Mouse (Mus musculus) intestine, embryonic 14.5 days (tissue): ENCODE measurements at regions not wholly inside any gene's neighbourhood (a gene's known extent, or its start where the extent isn't known, plus 50 kb on each side); places are given as distances from the start of the nearest gene placed in this dataset.
A peak's percentile ranks its signal among the peaks of the same experiment; 100 is the strongest.

Experiments used
- ATAC-seq: fragments of 200-750 bp; cut with Nextera tagmentation; replicated peaks from 2 replicates; pipeline ENCODE4 v1.8.0; 2017; ENCODE audit warnings: low read depth, moderate number of reproducible peaks, moderate TSS enrichment, moderate library complexity; ENCODE audit not compliant: low FRiP score, low TSS enrichment
- DNase-seq: peaks from one replicate; pipeline ENCODE4 v3.0.0-alpha.2; 2018; ENCODE audit warnings: low spot score
- H3K27ac ChIP-seq: fragments of 300-500 bp; sonication (generic); 2 replicates; pipeline ENCODE4 v1.5.1; 2014; ENCODE audit warnings: low read depth, mild to moderate bottlenecking, control low read depth
- H3K27me3 ChIP-seq: fragments of 300-500 bp; sonication (generic); replicated peaks from 2 replicates; pipeline ENCODE4 v1.6.1; 2014; ENCODE audit warnings: low read length, control low read depth; ENCODE audit not compliant: control insufficient read depth, insufficient read depth
- H3K36me3 ChIP-seq: fragments of 300-500 bp; sonication (generic); 2 replicates; pipeline ENCODE4 v1.6.1; 2014; ENCODE audit warnings: low read length, control low read depth; ENCODE audit not compliant: control insufficient read depth, insufficient read depth
- H3K4me1 ChIP-seq: fragments of 300-500 bp; sonication (generic); replicated peaks from 2 replicates; pipeline ENCODE4 v1.6.1; 2014; ENCODE audit warnings: low read length, control low read depth, mixed read lengths; ENCODE audit not compliant: control insufficient read depth, insufficient read depth
- H3K4me2 ChIP-seq: fragments of 300-500 bp; sonication (generic); 2 replicates; pipeline ENCODE4 v1.6.1; 2014; ENCODE audit warnings: low read length
- H3K4me3 ChIP-seq: fragments of 300-500 bp; sonication (generic); 2 replicates; pipeline ENCODE4 v1.5.1; 2014; ENCODE audit warnings: low read depth, low read length, control low read depth, mixed read lengths
- H3K9ac ChIP-seq: fragments of 300-500 bp; sonication (generic); 2 replicates; pipeline ENCODE4 v1.6.1; 2014; ENCODE audit warnings: mild to moderate bottlenecking, low read length
- H3K9me3 ChIP-seq: fragments of 300-500 bp; sonication (generic); 2 replicates; pipeline ENCODE4 v1.6.1; 2016; ENCODE audit warnings: low read length, control low read depth; ENCODE audit not compliant: control insufficient read depth
- WGBS: fragments of 180-500 bp; shearing (Covaris S2); extraction: QIAGEN DNeasy Blood & Tissue Kit; methylation state at CpG from one replicate; pipeline ENCODE4 v1.1.7; 2014; 5-methylcytosine and 5-hydroxymethylcytosine counted together

DNA sequence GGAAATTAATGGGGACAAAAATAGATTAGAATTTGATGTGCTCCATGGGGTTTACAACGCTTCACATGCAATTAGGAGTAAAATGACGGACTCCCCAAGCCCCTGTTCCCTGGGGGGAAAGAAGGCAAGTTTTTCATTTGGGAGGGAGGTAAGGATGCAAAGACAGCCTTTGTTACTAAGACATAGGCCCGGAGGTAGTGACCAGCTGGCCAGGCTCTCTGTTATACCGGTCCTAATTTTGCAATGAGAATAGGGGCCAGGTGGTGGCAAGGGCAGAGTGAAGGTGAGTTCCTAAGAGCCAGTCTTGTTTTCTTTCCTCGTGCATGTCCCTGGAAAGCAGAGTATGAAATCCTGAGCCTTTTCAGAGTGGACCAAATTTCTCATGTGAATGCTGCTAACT lies 280.9 kb downstream of the Lmx1a start:
- H3K4me3 ChIP-seq, result no peak overlapping the region
- H3K4me1 ChIP-seq, result no peaks in the 10 kb centered on the region
- no peaks in the 10 kb centered on the region for H3K9me3 ChIP-seq
- H3K27me3 ChIP-seq, result no peaks in the 10 kb centered on the region
- H3K4me2 ChIP-seq, result no peak overlapping the region
- H3K36me3 ChIP-seq, result no peaks in the 10 kb centered on the region
- no peak for DNase-seq
- 87% methylated on average over 5 of the region's 5 CpGs for WGBS
- ATAC-seq, result no peak
- no peak overlapping the region for H3K9ac ChIP-seq
- H3K27ac ChIP-seq, result no peak overlapping the region

DNA sequence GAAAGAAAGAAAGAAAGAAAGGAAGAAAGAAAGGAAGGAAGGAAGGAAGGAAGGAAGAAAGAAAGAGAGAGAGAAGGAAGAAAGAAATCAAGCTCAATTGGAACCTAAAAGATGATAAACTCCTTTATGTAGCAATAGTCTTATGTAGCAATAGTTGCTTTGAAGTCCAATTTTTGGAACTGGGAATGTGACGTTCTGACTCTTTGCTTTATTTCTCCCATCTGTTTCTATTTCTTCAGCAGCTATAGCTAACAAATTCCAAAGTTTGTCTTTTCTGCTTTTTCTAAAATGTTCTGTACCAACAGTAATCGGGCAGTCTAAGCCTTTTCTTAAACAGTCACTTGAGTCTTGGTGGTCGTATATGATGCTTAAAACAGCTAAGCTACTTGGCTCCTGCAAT lies 287.7 kb downstream of the Lmx1a start:
- Histone ChIP-seq H3K4me2 (no peak overlapping the region), H3K9ac (no peak overlapping the region), H3K4me3 (no peak overlapping the region), H3K9me3 (no peaks in the 10 kb centered on the region), H3K27me3 (no peaks in the 10 kb centered on the region), H3K4me1 (peaks cover 5% of the 10 kb centered on the region; the same call in 1 of the 2 replicates), H3K36me3 (no peaks in the 10 kb centered on the region), H3K27ac (no peak overlapping the region)
- no peak for ATAC-seq
- DNase-seq, result no peak
- 90% methylated on average over 3 of the region's 3 CpGs for WGBS

DNA sequence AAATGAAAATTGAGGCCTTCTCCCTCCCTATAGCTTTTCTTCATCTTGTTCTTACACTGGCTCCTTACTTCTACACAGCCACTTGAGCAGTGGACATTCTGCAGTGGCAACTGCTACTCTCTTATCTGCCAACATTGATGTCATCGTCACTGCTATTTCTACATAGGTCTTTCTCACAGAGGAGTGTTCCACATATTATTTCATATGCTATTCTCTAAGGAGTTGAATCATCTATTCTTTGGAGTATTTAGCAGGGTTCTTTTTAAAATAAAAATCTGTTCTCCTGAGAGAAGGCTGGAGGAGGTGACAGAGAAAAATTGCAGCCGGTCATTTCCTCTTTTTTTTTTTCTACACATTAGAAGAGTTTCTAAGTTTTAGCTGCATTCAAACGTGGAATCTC lies 290.1 kb downstream of the Lmx1a start:
- 41% methylated on average over 3 of the region's 3 CpGs for WGBS
- Histone ChIP-seq H3K27ac (peak overlapping the region; percentile 5; the same call in 1 of the 2 replicates), H3K4me3 (no peak overlapping the region), H3K27me3 (no peaks in the 10 kb centered on the region), H3K4me1 (peaks cover 5% of the 10 kb centered on the region; the same call in 1 of the 2 replicates), H3K9ac (no peak overlapping the region), H3K4me2 (no peak overlapping the region), H3K36me3 (no peaks in the 10 kb centered on the region), H3K9me3 (no peaks in the 10 kb centered on the region)
- no peak for ATAC-seq
- DNase-seq, result no peak

DNA sequence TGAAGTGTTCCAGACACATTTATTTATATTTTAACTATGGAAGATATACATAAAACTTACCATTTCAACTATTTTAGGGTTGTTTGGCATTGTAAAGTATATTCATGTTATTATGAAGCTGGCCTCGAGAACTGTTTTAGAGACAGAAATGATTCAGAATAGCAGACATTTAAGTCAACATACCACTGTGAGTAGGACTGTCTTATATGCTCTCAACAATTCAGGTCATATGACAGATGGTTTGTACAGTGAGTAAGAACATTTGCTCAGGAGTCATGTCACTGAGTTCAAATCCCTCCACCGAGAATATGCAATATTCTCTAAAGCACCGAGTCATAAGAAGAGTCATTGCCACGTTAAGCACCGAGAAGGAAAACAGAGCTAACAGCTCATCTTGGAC lies 290.6 kb downstream of the Lmx1a start:
- ATAC-seq (0 out of 2 replicates have a peak, but pooled peaks have one; percentile 43), DNase-seq (no peak)
- Histone ChIP-seq H3K4me3 (no peak overlapping the region), H3K27ac (0 out of 2 replicates have a peak overlapping the region, but pooled peaks have one; percentile 36), H3K9me3 (no peaks in the 10 kb centered on the region), H3K4me1 (peaks cover 5% of the 10 kb centered on the region; the same call in 1 of the 2 replicates), H3K4me2 (no peak overlapping the region), H3K9ac (no peak overlapping the region), H3K36me3 (no peaks in the 10 kb centered on the region), H3K27me3 (no peaks in the 10 kb centered on the region)
- 44% methylated on average over 5 of the region's 5 CpGs for WGBS

DNA sequence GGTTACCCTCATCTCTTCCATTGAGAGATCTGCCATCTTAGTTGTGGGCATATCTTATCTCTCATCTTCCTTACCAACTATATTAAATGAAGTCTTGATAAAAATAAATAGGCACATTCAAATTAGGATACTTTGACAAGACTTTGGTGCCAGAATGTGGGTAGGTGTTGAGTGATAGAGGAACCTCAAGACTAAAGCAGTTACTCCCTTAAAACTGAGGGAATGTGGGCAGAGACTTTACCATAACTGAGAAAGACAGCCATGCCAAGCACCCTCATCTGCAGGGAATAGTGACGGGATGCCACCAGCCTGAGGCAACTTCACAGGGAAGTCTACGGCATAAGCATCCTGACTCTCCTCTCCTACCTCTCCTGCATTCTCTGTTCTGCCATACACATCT lies 292.3 kb downstream of the Lmx1a start:
- ATAC-seq, result no peak
- Histone ChIP-seq H3K27ac (no peak overlapping the region), H3K27me3 (no peaks in the 10 kb centered on the region), H3K4me3 (no peak overlapping the region), H3K4me1 (peaks cover 5% of the 10 kb centered on the region; the same call in 1 of the 2 replicates), H3K9ac (no peak overlapping the region), H3K36me3 (no peaks in the 10 kb centered on the region), H3K4me2 (no peak overlapping the region), H3K9me3 (no peaks in the 10 kb centered on the region)
- 90% methylated on average over 2 of the region's 2 CpGs for WGBS
- DNase-seq, result no peak

DNA sequence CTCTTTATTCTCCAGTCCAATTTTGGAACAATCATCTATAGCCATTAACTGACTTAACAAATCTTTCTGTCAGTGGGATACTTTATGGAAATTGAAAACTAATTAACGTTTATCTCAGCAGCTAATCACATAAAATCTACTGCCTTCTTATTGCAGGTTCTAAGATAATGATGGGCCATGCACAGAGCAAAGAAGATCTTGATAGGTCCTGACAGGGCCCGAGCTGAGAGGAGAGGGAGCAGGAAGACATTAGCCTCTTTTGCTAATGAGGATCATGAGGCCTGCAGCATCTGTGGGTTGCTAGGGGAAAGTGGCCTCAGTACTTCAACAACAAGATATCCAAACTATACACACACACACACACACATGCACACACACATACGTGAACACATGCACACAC lies 318.4 kb downstream of the Lmx1a start:
- no peaks in the 10 kb centered on the region for H3K36me3 ChIP-seq
- DNase-seq, result no peak
- H3K4me3 ChIP-seq, result no peak overlapping the region
- H3K4me1 ChIP-seq, result 0 out of 2 replicates have a peak, but pooled peaks cover under 1% of the 10 kb centered on the region
- no peak overlapping the region for H3K9ac ChIP-seq
- no peaks in the 10 kb centered on the region for H3K27me3 ChIP-seq
- no peak overlapping the region for H3K27ac ChIP-seq
- no peak overlapping the region for H3K4me2 ChIP-seq
- 79% methylated on average over 3 of the region's 3 CpGs for WGBS
- ATAC-seq, result no peak
- no peaks in the 10 kb centered on the region for H3K9me3 ChIP-seq

DNA sequence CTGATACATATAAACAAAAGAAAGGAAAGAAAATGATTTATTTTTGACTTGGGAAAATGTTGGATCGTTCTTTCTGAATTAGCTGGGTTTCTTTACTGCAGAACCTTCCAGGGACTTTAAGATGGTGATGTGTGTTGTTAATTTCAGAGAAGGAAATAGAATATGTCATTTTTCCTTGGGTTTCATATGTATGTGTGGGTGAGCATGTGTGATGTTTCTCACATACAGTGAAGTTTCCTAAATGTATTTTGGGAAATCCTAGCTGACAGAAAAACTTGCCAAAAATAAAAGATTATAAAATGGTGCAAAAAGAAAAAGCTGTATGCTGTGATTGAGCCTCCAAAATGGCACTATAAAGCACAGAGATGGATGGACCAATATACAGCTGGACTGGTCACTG lies 319.2 kb downstream of the Lmx1a start:
- 0 out of 2 replicates have a peak, but pooled peaks cover 7% of the 10 kb centered on the region for H3K4me1 ChIP-seq
- DNase-seq, result no peak
- no peak overlapping the region for H3K9ac ChIP-seq
- H3K27me3 ChIP-seq, result no peaks in the 10 kb centered on the region
- no peaks in the 10 kb centered on the region for H3K9me3 ChIP-seq
- no peak overlapping the region for H3K4me3 ChIP-seq
- no peaks in the 10 kb centered on the region for H3K36me3 ChIP-seq
- H3K4me2 ChIP-seq, result no peak overlapping the region
- no peak for ATAC-seq
- no peak overlapping the region for H3K27ac ChIP-seq
- 76% methylated on average over 1 of the region's 1 CpGs for WGBS

DNA sequence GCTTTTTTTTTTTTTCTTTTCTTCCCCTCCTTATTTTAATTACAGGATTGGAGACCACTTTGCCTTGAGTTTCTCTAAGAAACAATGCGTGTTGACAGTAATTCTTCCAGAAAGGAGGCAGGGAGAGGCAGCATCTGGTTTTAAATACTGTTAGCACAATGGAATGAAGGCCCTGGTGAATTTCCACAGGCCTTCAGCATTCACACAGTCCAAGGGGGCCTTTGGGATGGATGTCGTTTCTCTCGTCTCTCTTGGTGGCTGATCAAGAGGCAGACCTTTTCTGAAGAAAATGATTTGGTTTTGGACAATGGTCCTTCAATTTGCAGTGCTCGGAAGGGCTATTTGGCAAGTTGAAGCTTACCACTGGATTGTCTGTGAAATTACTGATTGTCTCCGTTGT lies 321.4 kb downstream of the Lmx1a start:
- no peak overlapping the region for H3K27ac ChIP-seq
- ATAC-seq (no peak), DNase-seq (no peak)
- no peak overlapping the region for H3K9ac ChIP-seq
- no peaks in the 10 kb centered on the region for H3K36me3 ChIP-seq
- WGBS, result 80% methylated on average over 5 of the region's 5 CpGs
- H3K4me3 ChIP-seq, result no peak overlapping the region
- H3K4me2 ChIP-seq, result no peak overlapping the region
- 0 out of 2 replicates have a peak, but pooled peaks cover 7% of the 10 kb centered on the region for H3K4me1 ChIP-seq
- H3K9me3 ChIP-seq, result no peaks in the 10 kb centered on the region
- H3K27me3 ChIP-seq, result no peaks in the 10 kb centered on the region

DNA sequence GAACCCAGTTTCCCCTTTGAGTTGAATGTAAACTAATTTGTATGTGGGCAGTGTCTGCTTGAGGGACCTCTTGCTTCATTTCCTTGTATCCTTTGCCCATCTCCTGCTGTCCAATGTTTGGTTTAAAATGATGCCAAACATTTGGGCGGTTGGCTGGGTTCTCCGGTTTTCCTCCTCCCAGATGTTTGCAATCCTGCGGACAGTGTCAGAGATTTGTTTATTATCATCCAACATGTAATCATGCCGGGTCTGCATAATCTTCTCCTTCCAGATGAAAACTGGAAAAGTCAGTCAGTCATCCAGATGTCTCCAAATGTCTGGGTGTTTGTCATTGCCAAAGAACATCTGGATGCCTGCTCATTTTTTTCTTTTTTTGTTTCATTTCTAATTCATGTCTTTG lies 323.0 kb downstream of the Lmx1a start:
- WGBS, result 46% methylated on average over 4 of the region's 4 CpGs
- Histone ChIP-seq H3K27me3 (no peaks in the 10 kb centered on the region), H3K4me2 (no peak overlapping the region), H3K36me3 (no peaks in the 10 kb centered on the region), H3K27ac (no peak overlapping the region), H3K4me1 (0 out of 2 replicates have a peak, but pooled peaks cover 7% of the 10 kb centered on the region), H3K9me3 (no peaks in the 10 kb centered on the region), H3K4me3 (no peak overlapping the region), H3K9ac (no peak overlapping the region)
- ATAC-seq, result no peak
- no peak for DNase-seq
